8 mouse cellular contexts compared by ENCODE assay signal in genomic region chr8:11392739-11393138, GRCm38 (mm10).
A peak's percentile ranks its signal among the peaks of the same experiment; 100 is the strongest.
DNase-seq lines count a peak whose midpoint lies in the region; ATAC-seq and TF ChIP-seq lines count a peak whose summit lies in the region.

No protein-coding gene starts in this region.

- H3K9me3 ChIP-seq in MEL (replicated peaks; ENCODE audit: insufficient read depth, low read length) = no peaks in the 10 kb centered on the region
- H3K9me3 ChIP-seq in intestine, embryonic 16.5 days (ENCODE audit: control insufficient read depth, low read length) = no peaks in the 10 kb centered on the region
- H3K9me3 ChIP-seq in liver, embryonic 14.5 days (ENCODE audit: control insufficient read depth, low read length) = no peaks in the 10 kb centered on the region

- H3K36me3 ChIP-seq in MEL (ENCODE audit: control insufficient read depth in 1 of 2, insufficient read depth in 2 of 2, low read length in 2 of 2) = peaks cover 0 to 2% of the 10 kb centered on the region in 2 experiments; a peak in 1 of 4 replicates
- H3K36me3 ChIP-seq in intestine, embryonic 16.5 days (ENCODE audit: control insufficient read depth, insufficient read depth, low read length) = no peaks in the 10 kb centered on the region
- H3K36me3 ChIP-seq in liver, embryonic 14.5 days (replicated peaks; ENCODE audit: control insufficient read depth, insufficient read depth, low read depth) = no peaks in the 10 kb centered on the region

- no peak overlapping the region for H3K27ac ChIP-seq in MEL (ENCODE audit: control insufficient read depth, low read depth, low read length)
- peak overlapping the region; percentile 78 for H3K27ac ChIP-seq in gastrocnemius, adult 2 months
- peak overlapping the region; percentile 90 for H3K27ac ChIP-seq in intestine, embryonic 16.5 days (ENCODE audit: low read length)
- H3K27ac ChIP-seq in liver, embryonic 14.5 days = no peak overlapping the region

- TF ChIP-seq RAD21 in MEL (IDR thresholded peaks at IDR 0.05; ENCODE audit: low read depth, low read length) = peak; percentile 68

- no peak for TF ChIP-seq EP300 in MEL (IDR thresholded peaks at IDR 0.05; ENCODE audit: low read depth in 1 of 2, low read length in 2 of 2)
- no peak for TF ChIP-seq EP300 in liver, embryonic 14.5 days (IDR thresholded peaks at IDR 0.05; ENCODE audit: low read depth)

- no peak overlapping the region for H3K4me2 ChIP-seq in intestine, embryonic 16.5 days (ENCODE audit: low read depth, low read length)
- H3K4me2 ChIP-seq in liver, embryonic 14.5 days (ENCODE audit: low read depth) = no peak overlapping the region

- no peak overlapping the region for H3K4me3 ChIP-seq in MEL (ENCODE audit: control insufficient read depth in 1 of 2, insufficient read depth in 1 of 2, low read depth in 2 of 2, low read length in 2 of 2)
- H3K4me3 ChIP-seq in gastrocnemius, adult 2 months = peak overlapping the region; percentile 4; the same call in 1 of the 2 replicates
- H3K4me3 ChIP-seq in intestine, embryonic 16.5 days (ENCODE audit: low read length) = no peak overlapping the region
- no peak overlapping the region for H3K4me3 ChIP-seq in liver, embryonic 14.5 days (ENCODE audit: insufficient read depth in 1 of 2, low read depth in 2 of 2, low read length in 2 of 2)

- no peak for TF ChIP-seq POLR2A in MEL (IDR thresholded peaks at IDR 0.05; ENCODE audit: control insufficient read depth in 1 of 2, insufficient read depth in 1 of 2, low read depth in 1 of 2, low read length in 2 of 2, poor library complexity in 1 of 2)

- peak; percentile 47 to 52 for DNase-seq in B cell, adult 2 months
- peak; percentile 50 for DNase-seq in MEL (ENCODE audit: low read depth, low spot score)
- DNase-seq in cerebellum, postnatal 10 days = peak; percentile 79 to 84
- peak; percentile 73 for DNase-seq in gastrocnemius, adult 2 months
- DNase-seq in liver, embryonic 14.5 days (ENCODE audit: low read depth in 3 of 3, low spot score in 3 of 3) = peak in 1 of 3 experiments; percentile 17
- DNase-seq in right cerebral cortex, postnatal 4 days = peak; percentile 79

- peaks cover 0 to 1% of the 10 kb centered on the region in 2 experiments; a peak in 1 of 4 replicates for H3K27me3 ChIP-seq in MEL (ENCODE audit: control insufficient read depth in 1 of 2, insufficient read depth in 2 of 2, low read length in 2 of 2)
- H3K27me3 ChIP-seq in intestine, embryonic 16.5 days (replicated peaks; ENCODE audit: control insufficient read depth, insufficient read depth, low read length) = no peaks in the 10 kb centered on the region
- H3K27me3 ChIP-seq in liver, embryonic 14.5 days (ENCODE audit: control insufficient read depth, insufficient read depth, low read length) = no peaks in the 10 kb centered on the region

- no peaks in the 10 kb centered on the region for H3K79me2 ChIP-seq in MEL (ENCODE audit: control insufficient read depth, insufficient read depth, low read length, poor library complexity)

- peak; percentile 45 for ATAC-seq in intestine, embryonic 16.5 days
- no peak for ATAC-seq in liver, embryonic 14.5 days (ENCODE audit: insufficient read depth)
- ATAC-seq in erythroid progenitor cell, adult 5-6 weeks (replicated peaks; ENCODE audit: low FRiP score, poor library complexity, severe bottlenecking) = no peak

- WGBS in intestine, embryonic 16.5 days = 4% methylated on average over 1 of the region's 1 CpGs
- WGBS in liver, embryonic 14.5 days (ENCODE audit: insufficient replicate concordance) = 12% methylated on average over 1 of the region's 1 CpGs

- TF ChIP-seq CTCF in MEL (IDR thresholded peaks at IDR 0.05 in 2 of 3, conservative IDR thresholded peaks at IDR 0.05 in 1 of 3; ENCODE audit: control insufficient read depth in 1 of 3, insufficient read depth in 1 of 3, low read depth in 2 of 3, low read length in 3 of 3, poor library complexity in 1 of 3, severe bottlenecking in 1 of 3) = peak; percentile 75 to 91 (median 75)
- peak; percentile 99 for TF ChIP-seq CTCF in gastrocnemius, adult 2 months (IDR thresholded peaks at IDR 0.05)
- peak; percentile 89 for TF ChIP-seq CTCF in liver, embryonic 14.5 days (IDR thresholded peaks at IDR 0.05; ENCODE audit: low read depth)

- H3K9ac ChIP-seq in MEL (ENCODE audit: control insufficient read depth, low read depth, low read length, poor library complexity, severe bottlenecking) = no peak overlapping the region
- H3K9ac ChIP-seq in intestine, embryonic 16.5 days (ENCODE audit: low read depth, low read length) = no peak overlapping the region
- no peak overlapping the region for H3K9ac ChIP-seq in liver, embryonic 14.5 days (replicated peaks)

- H3K4me1 ChIP-seq in MEL (ENCODE audit: control insufficient read depth in 1 of 2, insufficient read depth in 2 of 2, low read length in 2 of 2) = peaks cover 0 to 8% of the 10 kb centered on the region in 2 experiments; a peak in 2 of 4 replicates
- H3K4me1 ChIP-seq in intestine, embryonic 16.5 days (ENCODE audit: control insufficient read depth, insufficient read depth, low read length) = peaks cover 29% of the 10 kb centered on the region
- H3K4me1 ChIP-seq in liver, embryonic 14.5 days (replicated peaks; ENCODE audit: control insufficient read depth in 2 of 2, insufficient read depth in 2 of 2, low read length in 1 of 2) = 0 out of 4 replicates have a peak, but pooled peaks cover 0 to 6% of the 10 kb centered on the region in 2 experiments

- intact Hi-C loops in gastrocnemius, adult 2 months (cut with DNase I) = loop anchor here (1.0 to 2.0 kb wide), 2 partner anchors 80 to 139 kb away; partner anchors contain the start of genes Col4a1 and Col4a2

TF ChIP-seq in MEL, 35 proteins besides CTCF, POLR2A, EP300 and RAD21:
- no peak for TF ChIP-seq ZNF384 (IDR thresholded peaks at IDR 0.05; ENCODE audit: low read depth, low read length)
- TF ChIP-seq ZC3H11A (IDR thresholded peaks at IDR 0.05; ENCODE audit: low read depth, low read length) = peak; percentile 45
- TF ChIP-seq USF1 (IDR thresholded peaks at IDR 0.05; ENCODE audit: low read depth, low read length) = peak; percentile 70
- TF ChIP-seq SMC3 (IDR thresholded peaks at IDR 0.05; ENCODE audit: low read depth, low read length) = peak; percentile 79
- no peak for TF ChIP-seq USF2 (IDR thresholded peaks at IDR 0.05; ENCODE audit: borderline replicate concordance in 1 of 2, insufficient read depth in 1 of 2, low read depth in 1 of 2, low read length in 2 of 2)
- no peak for TF ChIP-seq E2F4 (IDR thresholded peaks at IDR 0.05; ENCODE audit: borderline replicate concordance, low read depth, low read length)

Comparison
In these comparisons a context has a peak if more than half of its experiments do, and no peak if none do; other contexts are left out.
1. H3K27ac ChIP-seq: peak in gastrocnemius, adult 2 months (single experiment) and intestine, embryonic 16.5 days (single experiment); none in MEL (single experiment) and liver, embryonic 14.5 days (single experiment).
2. Peak in every context shown above with its lines, with median percentiles within 50 percentile points of each other: CTCF ChIP-seq.